Mouse (Mus musculus): ENCODE measurements around the gene Adgrf1.
"Not testable (repeated sequence)": the region's sequence is repeated elsewhere in the genome, so short reads cannot be mapped to it uniquely, and the experiment has no call there.

Gene Adgrf1

GRCm38 (mm10) chr17:43265944-43266343 lies 4.2 kb upstream of the Adgrf1 start:
- in situ Hi-C loops (cut with MseI, MboI) = loop anchor here (5.0 to 25.0 kb wide), 3 partner anchors 191 to 346 kb away; no protein-coding TSS in a partner anchor

GRCm38 (mm10) chr17:43266636-43267035 lies 3.5 kb upstream of the Adgrf1 start:
- in situ Hi-C loops (cut with MseI, MboI) = loop anchor here (5.0 to 25.0 kb wide), 3 partner anchors 191 to 346 kb away; no protein-coding TSS in a partner anchor

GRCm38 (mm10) chr17:43267046-43267749 lies 2.9 kb upstream of the Adgrf1 start:
- in situ Hi-C loops (cut with MseI, MboI) = loop anchor here (5.0 to 25.0 kb wide), 3 partner anchors 190 to 345 kb away; no protein-coding TSS in a partner anchor

- in situ Hi-C loops (cut with MseI, MboI) = no loop called here
Measured at GRCm38 (mm10) chr17:43276220-43276619, 6.1 kb downstream of the Adgrf1 start.

GRCm38 (mm10) chr17:43277223-43277622 lies 7.1 kb downstream of the Adgrf1 start:
- in situ Hi-C loops (cut with MseI, MboI) = no loop called here

- in situ Hi-C loops (cut with MseI, MboI) = no loop called here
Measured at GRCm38 (mm10) chr17:43279671-43280070, 9.5 kb downstream of the Adgrf1 start.

- in situ Hi-C loops (cut with MseI, MboI) = no loop called here
Measured at GRCm38 (mm10) chr17:43282353-43282752, 12.2 kb downstream of the Adgrf1 start.

- in situ Hi-C loops (cut with MseI, MboI) = no loop called here
Measured at GRCm38 (mm10) chr17:43282828-43283227, 12.7 kb downstream of the Adgrf1 start.

- in situ Hi-C loops (cut with MseI, MboI) = no loop called here
Measured at GRCm38 (mm10) chr17:43299515-43299914, 29.4 kb downstream of the Adgrf1 start.

- in situ Hi-C loops (cut with MseI, MboI) = loop anchor here (5.0 kb wide), 1 partner anchor 131 kb away; no protein-coding TSS in a partner anchor
Measured at GRCm38 (mm10) chr17:43325986-43326671, 56.0 kb downstream of the Adgrf1 start.

GRCm38 (mm10) chr17:43326726-43327700 lies 56.9 kb downstream of the Adgrf1 start:
- in situ Hi-C loops (cut with MseI, MboI) = loop anchor here (5.0 kb wide), 1 partner anchor 130 kb away; no protein-coding TSS in a partner anchor

- in situ Hi-C loops (cut with MseI, MboI) = loop anchor here (5.0 kb wide), 1 partner anchor 129 kb away; no protein-coding TSS in a partner anchor
Measured at GRCm38 (mm10) chr17:43327810-43328209, 57.7 kb downstream of the Adgrf1 start.

GRCm38 (mm10) chr17:43329216-43329615 lies 59.1 kb downstream of the Adgrf1 start:
- in situ Hi-C loops (cut with MseI, MboI) = loop anchor here (5.0 kb wide), 1 partner anchor 128 kb away; no protein-coding TSS in a partner anchor

GRCm38 (mm10) chr17:43329761-43330183 lies 59.6 kb downstream of the Adgrf1 start:
- in situ Hi-C loops (cut with MseI, MboI) = loop anchor here (5.0 kb wide), 1 partner anchor 128 kb away; no protein-coding TSS in a partner anchor

- in situ Hi-C loops (cut with MseI, MboI) = no loop called here
Measured at GRCm38 (mm10) chr17:43332686-43333085, 62.6 kb downstream of the Adgrf1 start.

GRCm38 (mm10) chr17:43334074-43334473 lies 63.9 kb downstream of the Adgrf1 start:
- in situ Hi-C loops (cut with MseI, MboI) = no loop called here

- in situ Hi-C loops (cut with MseI, MboI) = no loop called here
Measured at GRCm38 (mm10) chr17:43337643-43338042, 67.5 kb downstream of the Adgrf1 start.

GRCm38 (mm10) chr17:43338279-43338678 lies 68.2 kb downstream of the Adgrf1 start:
- in situ Hi-C loops (cut with MseI, MboI) = no loop called here

- in situ Hi-C loops (cut with MseI, MboI) = not testable (repeated sequence)
Measured at GRCm38 (mm10) chr17:43346499-43346898, 76.4 kb downstream of the Adgrf1 start.

- in situ Hi-C loops (cut with MseI, MboI) = no loop called here
Measured at GRCm38 (mm10) chr17:43357902-43358539, 87.9 kb downstream of the Adgrf1 start.

Measured in mouse trophoblast stem cell (cell line).